Mouse (Mus musculus): ENCODE measurements around the gene Dock9. TPM values are rescaled to one million over a fixed set of nuclear protein-coding genes. Genes with fewer than 3 reads are reported as not detected.
"Not testable (repeated sequence)": the region's sequence is repeated elsewhere in the genome, so short reads cannot be mapped to it uniquely, and the experiment has no call there.

Dock9 gene
- polyA plus RNA-seq, 1 experiment from 2014 or later = 9.7 TPM

GRCm38 (mm10) chr14:121733694-121734093 is 63.9 kb downstream of the Dock9 start:
- ATAC-seq (ENCODE audit: low FRiP score) = no peak
- Histone ChIP-seq H3K4me1 (peaks cover 38% of the 10 kb centered on the region), H3K4me2 (no peak overlapping the region)

GRCm38 (mm10) chr14:121732196-121732595 is 65.4 kb downstream of the Dock9 start:
- Histone ChIP-seq H3K27me3 (replicated peaks) (no peaks in the 10 kb centered on the region), H3K9me3 (replicated peaks) (no peaks in the 10 kb centered on the region), H3K27ac (replicated peaks) (no peak overlapping the region), H3K9ac (replicated peaks) (no peak overlapping the region), H3K4me2 (peak overlapping the region; percentile 13; the same call in 1 of the 2 replicates), H3K4me1 (peaks cover 32% of the 10 kb centered on the region), H3K36me3 (no peaks in the 10 kb centered on the region), H3K4me3 (replicated peaks) (no peak overlapping the region)
- ATAC-seq (ENCODE audit: low FRiP score) = no peak
- 23% methylated on average over 8 of the region's 8 CpGs for whole genome bisulfite sequencing

More at GRCm38 (mm10) chr14:121733694-121734093, 63.9 kb downstream of the Dock9 start:
- no peak overlapping the region for H3K4me3 ChIP-seq (replicated peaks)
- H3K9ac ChIP-seq (replicated peaks) = no peak overlapping the region
- no peaks in the 10 kb centered on the region for H3K36me3 ChIP-seq
- H3K9me3 ChIP-seq (replicated peaks) = no peaks in the 10 kb centered on the region
- no peak overlapping the region for H3K27ac ChIP-seq (replicated peaks)
- H3K27me3 ChIP-seq (replicated peaks) = no peaks in the 10 kb centered on the region
- WGBS = 94% methylated on average over 12 of the region's 12 CpGs

- H3K4me2 ChIP-seq = peak overlapping the region; percentile 13; the same call in 1 of the 2 replicates
- H3K36me3 ChIP-seq = no peaks in the 10 kb centered on the region
Observed at GRCm38 (mm10) chr14:121731688-121732168, 65.9 kb downstream of the Dock9 start.

GRCm38 (mm10) chr14:121730966-121731365 is 66.7 kb downstream of the Dock9 start:
- no peak for ATAC-seq (ENCODE audit: low FRiP score)
- no peak overlapping the region for H3K9ac ChIP-seq (replicated peaks)
- H3K27ac ChIP-seq (replicated peaks) = no peak overlapping the region
- H3K27me3 ChIP-seq (replicated peaks) = no peaks in the 10 kb centered on the region
- 88% methylated on average over 3 of the region's 3 CpGs for WGBS
- peaks cover 22% of the 10 kb centered on the region for H3K4me1 ChIP-seq
- no peak overlapping the region for H3K4me2 ChIP-seq
- H3K4me3 ChIP-seq (replicated peaks) = no peak overlapping the region
- no peaks in the 10 kb centered on the region for H3K36me3 ChIP-seq
- H3K9me3 ChIP-seq (replicated peaks) = no peaks in the 10 kb centered on the region

More at GRCm38 (mm10) chr14:121731688-121732168, 65.9 kb downstream of the Dock9 start:
- Histone ChIP-seq H3K9me3 (replicated peaks) (no peaks in the 10 kb centered on the region), H3K27ac (replicated peaks) (no peak overlapping the region), H3K9ac (replicated peaks) (no peak overlapping the region), H3K27me3 (replicated peaks) (no peaks in the 10 kb centered on the region), H3K4me1 (peaks cover 28% of the 10 kb centered on the region), H3K4me3 (replicated peaks) (no peak overlapping the region)
- 38% methylated on average over 6 of the region's 6 CpGs for WGBS
- ATAC-seq (ENCODE audit: low FRiP score) = peak; percentile 60

- H3K4me1 ChIP-seq = peaks cover 19% of the 10 kb centered on the region
- H3K9ac ChIP-seq (replicated peaks) = no peak overlapping the region
- no peak for ATAC-seq (ENCODE audit: low FRiP score)
- H3K36me3 ChIP-seq = no peaks in the 10 kb centered on the region
- 78% methylated on average over 8 of the region's 8 CpGs for WGBS
- no peak overlapping the region for H3K4me2 ChIP-seq
- H3K27me3 ChIP-seq (replicated peaks) = no peaks in the 10 kb centered on the region
- H3K9me3 ChIP-seq (replicated peaks) = no peaks in the 10 kb centered on the region
- no peak overlapping the region for H3K27ac ChIP-seq (replicated peaks)
- no peak overlapping the region for H3K4me3 ChIP-seq (replicated peaks)
Observed at GRCm38 (mm10) chr14:121727996-121728395, 69.6 kb downstream of the Dock9 start.

GRCm38 (mm10) chr14:121724501-121724900 is 73.1 kb downstream of the Dock9 start:
- no peak overlapping the region for H3K4me3 ChIP-seq (replicated peaks)
- H3K27me3 ChIP-seq (replicated peaks) = no peaks in the 10 kb centered on the region
- H3K4me1 ChIP-seq = peaks cover 15% of the 10 kb centered on the region
- no peaks in the 10 kb centered on the region for H3K9me3 ChIP-seq (replicated peaks)
- no peak overlapping the region for H3K4me2 ChIP-seq
- H3K27ac ChIP-seq (replicated peaks) = no peak overlapping the region
- no peaks in the 10 kb centered on the region for H3K36me3 ChIP-seq
- no peak overlapping the region for H3K9ac ChIP-seq (replicated peaks)
- WGBS = 90% methylated on average over 8 of the region's 8 CpGs
- no peak for ATAC-seq (ENCODE audit: low FRiP score)

- H3K4me3 ChIP-seq (replicated peaks) = no peak overlapping the region
- H3K27me3 ChIP-seq (replicated peaks) = no peaks in the 10 kb centered on the region
- no peak overlapping the region for H3K27ac ChIP-seq (replicated peaks)
- no peaks in the 10 kb centered on the region for H3K36me3 ChIP-seq
- no peaks in the 10 kb centered on the region for H3K9me3 ChIP-seq (replicated peaks)
- no peak overlapping the region for H3K4me2 ChIP-seq
- 16% methylated on average over 8 of the region's 8 CpGs for WGBS
- peaks cover 11% of the 10 kb centered on the region for H3K4me1 ChIP-seq
- ATAC-seq (ENCODE audit: low FRiP score) = no peak
- no peak overlapping the region for H3K9ac ChIP-seq (replicated peaks)
Observed at GRCm38 (mm10) chr14:121722774-121723173, 74.9 kb downstream of the Dock9 start.

- Histone ChIP-seq H3K27me3 (replicated peaks) (no peaks in the 10 kb centered on the region), H3K9ac (replicated peaks) (no peak overlapping the region), H3K9me3 (replicated peaks) (no peaks in the 10 kb centered on the region), H3K4me2 (no peak overlapping the region), H3K4me3 (replicated peaks) (no peak overlapping the region), H3K27ac (replicated peaks) (no peak overlapping the region), H3K4me1 (peaks cover 11% of the 10 kb centered on the region), H3K36me3 (no peaks in the 10 kb centered on the region)
- 79% methylated on average over 5 of the region's 5 CpGs for WGBS
- no peak for ATAC-seq (ENCODE audit: low FRiP score)
Observed at GRCm38 (mm10) chr14:121721431-121721830, 76.2 kb downstream of the Dock9 start.

GRCm38 (mm10) chr14:121719638-121720601 is 77.7 kb downstream of the Dock9 start:
- WGBS = 87% methylated on average over 9 of the region's 9 CpGs
- no peaks in the 10 kb centered on the region for H3K27me3 ChIP-seq (replicated peaks)

GRCm38 (mm10) chr14:121714799-121715198 is 82.8 kb downstream of the Dock9 start:
- not testable (repeated sequence) for ATAC-seq (ENCODE audit: low FRiP score); H3K9ac ChIP-seq (replicated peaks); H3K9me3 ChIP-seq (replicated peaks); H3K27ac ChIP-seq (replicated peaks); H3K4me2 ChIP-seq; H3K36me3 ChIP-seq; H3K27me3 ChIP-seq (replicated peaks); H3K4me3 ChIP-seq (replicated peaks)
- H3K4me1 ChIP-seq = peaks cover 12% of the 10 kb centered on the region; the same call in 1 of the 2 replicates
- 89% methylated on average over 3 of the region's 3 CpGs for WGBS

More at GRCm38 (mm10) chr14:121719638-121720601, 77.7 kb downstream of the Dock9 start:
- Histone ChIP-seq H3K9me3 (replicated peaks) (no peaks in the 10 kb centered on the region), H3K36me3 (no peaks in the 10 kb centered on the region), H3K4me2 (no peak overlapping the region), H3K4me1 (peaks cover 11% of the 10 kb centered on the region), H3K4me3 (replicated peaks) (no peak overlapping the region), H3K9ac (replicated peaks) (no peak overlapping the region), H3K27ac (replicated peaks) (no peak overlapping the region)
- no peak for ATAC-seq (ENCODE audit: low FRiP score)

- 67% methylated on average over 2 of the region's 2 CpGs for WGBS
- Histone ChIP-seq H3K27me3 (replicated peaks) (no peaks in the 10 kb centered on the region), H3K36me3 (no peaks in the 10 kb centered on the region), H3K9me3 (replicated peaks) (no peaks in the 10 kb centered on the region), H3K4me1 (peaks cover 12% of the 10 kb centered on the region; the same call in 1 of the 2 replicates), H3K4me2 (no peak overlapping the region), H3K27ac (replicated peaks) (no peak overlapping the region), H3K9ac (replicated peaks) (no peak overlapping the region), H3K4me3 (replicated peaks) (no peak overlapping the region)
- ATAC-seq (ENCODE audit: low FRiP score) = no peak
Observed at GRCm38 (mm10) chr14:121714268-121714667, 83.4 kb downstream of the Dock9 start.

- ATAC-seq (ENCODE audit: low FRiP score) = no peak
- no peak overlapping the region for H3K4me3 ChIP-seq (replicated peaks)
- no peak overlapping the region for H3K9ac ChIP-seq (replicated peaks)
- no peak overlapping the region for H3K4me2 ChIP-seq
- H3K36me3 ChIP-seq = no peaks in the 10 kb centered on the region
- no peaks in the 10 kb centered on the region for H3K27me3 ChIP-seq (replicated peaks)
- H3K4me1 ChIP-seq = peaks cover 12% of the 10 kb centered on the region; the same call in 1 of the 2 replicates
- 67% methylated on average over 4 of the region's 4 CpGs for WGBS
- no peak overlapping the region for H3K27ac ChIP-seq (replicated peaks)
- no peaks in the 10 kb centered on the region for H3K9me3 ChIP-seq (replicated peaks)
Observed at GRCm38 (mm10) chr14:121713830-121714197, 83.8 kb downstream of the Dock9 start.
